Comparison of ENCODE assay signal across 8 mouse cellular contexts in the genomic region with DNA sequence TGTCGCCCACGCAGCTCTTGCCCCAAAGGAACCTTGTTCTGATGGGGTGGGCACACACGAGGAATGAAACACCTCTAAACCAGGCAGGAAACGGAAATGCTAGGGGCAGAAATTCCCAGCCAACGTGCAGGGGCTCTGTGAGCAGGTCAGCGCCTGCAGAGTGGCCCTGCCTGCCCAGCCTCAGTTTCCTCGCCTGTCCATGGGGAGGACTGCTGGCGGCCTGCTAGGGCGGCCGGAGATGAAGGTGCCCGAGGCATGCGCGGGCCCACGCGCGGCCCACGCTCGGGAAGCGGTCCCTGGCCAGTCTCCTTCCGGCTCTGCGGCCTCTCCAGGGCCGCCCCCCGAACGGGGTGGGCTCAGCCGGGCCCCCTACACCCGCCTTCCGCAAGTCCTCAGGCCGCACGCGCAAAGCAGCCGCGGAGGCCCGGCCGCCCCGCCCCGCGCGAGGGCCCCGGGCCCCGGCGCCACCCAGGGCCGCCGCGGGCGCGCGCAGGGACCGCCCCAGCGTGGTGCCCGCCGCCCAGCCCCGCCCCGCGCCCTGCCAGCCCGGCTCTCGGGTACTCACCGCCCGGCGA. TPM values are rescaled to one million over a fixed set of nuclear protein-coding genes. Genes with fewer than 3 reads are reported as not detected.
DNase-seq lines count a peak whose midpoint lies in the region; ATAC-seq and TF ChIP-seq lines count a peak whose summit lies in the region.

No protein-coding gene starts in this region.

- DNase-seq in adrenal gland, adult 18-20 months (ENCODE audit: low spot score in 2 of 2), result peak; percentile 35 to 41
- no peak for DNase-seq in adrenal gland, postnatal 4 days (ENCODE audit: low spot score in 2 of 2)
- DNase-seq in NIH3T3 (ENCODE audit: low read depth), result peak; percentile 83
- DNase-seq in forebrain, embryonic 10.5 days (ENCODE audit: extremely low spot score, low spot score), result peak; percentile 46
- peak; percentile 72 for DNase-seq in hindbrain, postnatal 0 days (ENCODE audit: low spot score)
- no peak for DNase-seq in liver, embryonic 13.5 days
- peak; percentile 35 to 53 for DNase-seq in thymus, postnatal 10 days (ENCODE audit: low spot score in 2 of 2)

- WGBS in forebrain, embryonic 10.5 days, result 2% methylated on average over 51 of the region's 59 CpGs
- WGBS in hindbrain, postnatal 0 days, result 2% methylated on average over 40 of the region's 59 CpGs
- 6% methylated on average over 23 of the region's 59 CpGs for WGBS in liver, embryonic 13.5 days (ENCODE audit: insufficient replicate concordance)
- 2% methylated on average over 35 of the region's 59 CpGs for WGBS in neural tube, embryonic 15.5 days

- TF ChIP-seq CTCF in hindbrain, postnatal 0 days (IDR thresholded peaks at IDR 0.05; ENCODE audit: low read depth), result no peak

- H3K27ac ChIP-seq in forebrain, embryonic 10.5 days, result peak overlapping the region; percentile 89
- H3K27ac ChIP-seq in hindbrain, postnatal 0 days, result peak overlapping the region; percentile 74
- H3K27ac ChIP-seq in liver, embryonic 13.5 days, result no peak overlapping the region
- H3K27ac ChIP-seq in neural tube, embryonic 15.5 days (replicated peaks), result peak overlapping the region; percentile 69

- H3K36me3 ChIP-seq in forebrain, embryonic 10.5 days (replicated peaks), result no peaks in the 10 kb centered on the region
- H3K36me3 ChIP-seq in hindbrain, postnatal 0 days (ENCODE audit: insufficient read depth, low read length), result no peaks in the 10 kb centered on the region
- no peaks in the 10 kb centered on the region for H3K36me3 ChIP-seq in liver, embryonic 13.5 days
- H3K36me3 ChIP-seq in neural tube, embryonic 15.5 days, result no peaks in the 10 kb centered on the region; the same call in 1 of the 2 replicates

- no peaks in the 10 kb centered on the region; the same call in 1 of the 2 replicates for H3K9me3 ChIP-seq in forebrain, embryonic 10.5 days
- H3K9me3 ChIP-seq in hindbrain, postnatal 0 days (ENCODE audit: low read length), result no peaks in the 10 kb centered on the region
- H3K9me3 ChIP-seq in liver, embryonic 13.5 days (replicated peaks), result no peaks in the 10 kb centered on the region
- no peaks in the 10 kb centered on the region for H3K9me3 ChIP-seq in neural tube, embryonic 15.5 days (replicated peaks)

- peak; percentile 88 for ATAC-seq in hindbrain, postnatal 0 days
- peak; percentile 70 for ATAC-seq in liver, embryonic 13.5 days (ENCODE audit: low read depth)
- peak; percentile 91 for ATAC-seq in neural tube, embryonic 15.5 days (ENCODE audit: low FRiP score)

- H3K4me3 ChIP-seq in forebrain, embryonic 10.5 days, result peak overlapping the region; percentile 66
- H3K4me3 ChIP-seq in hindbrain, postnatal 0 days (ENCODE audit: low read length), result peak overlapping the region; percentile 62
- H3K4me3 ChIP-seq in liver, embryonic 13.5 days (replicated peaks), result peak overlapping the region; percentile 54
- peak overlapping the region; percentile 62 for H3K4me3 ChIP-seq in neural tube, embryonic 15.5 days (replicated peaks)

- H3K27me3 ChIP-seq in forebrain, embryonic 10.5 days (ENCODE audit: poor library complexity, severe bottlenecking), result peaks cover 52% of the 10 kb centered on the region
- no peaks in the 10 kb centered on the region for H3K27me3 ChIP-seq in hindbrain, postnatal 0 days (ENCODE audit: insufficient read depth, low read length)
- H3K27me3 ChIP-seq in liver, embryonic 13.5 days, result peaks cover 29% of the 10 kb centered on the region
- H3K27me3 ChIP-seq in neural tube, embryonic 15.5 days (replicated peaks), result 0 out of 2 replicates have a peak, but pooled peaks cover 3% of the 10 kb centered on the region

- H3K4me1 ChIP-seq in forebrain, embryonic 10.5 days, result peaks cover 20% of the 10 kb centered on the region
- peaks cover 7% of the 10 kb centered on the region for H3K4me1 ChIP-seq in hindbrain, postnatal 0 days (ENCODE audit: insufficient read depth, low read length)
- H3K4me1 ChIP-seq in liver, embryonic 13.5 days (replicated peaks), result peaks cover 14% of the 10 kb centered on the region
- peaks cover 14% of the 10 kb centered on the region for H3K4me1 ChIP-seq in neural tube, embryonic 15.5 days

- H3K4me2 ChIP-seq in hindbrain, postnatal 0 days (ENCODE audit: low read depth, low read length), result peak overlapping the region; percentile 92
- H3K4me2 ChIP-seq in liver, embryonic 13.5 days, result peak overlapping the region; percentile 67
- H3K4me2 ChIP-seq in neural tube, embryonic 15.5 days, result peak overlapping the region; percentile 95

- H3K9ac ChIP-seq in hindbrain, postnatal 0 days (replicated peaks; ENCODE audit: low read length), result peak overlapping the region; percentile 67
- peak overlapping the region; percentile 51 for H3K9ac ChIP-seq in liver, embryonic 13.5 days
- peak overlapping the region; percentile 79 for H3K9ac ChIP-seq in neural tube, embryonic 15.5 days (replicated peaks)

RNA-seq across cellular contexts. Expression of a gene that starts 0.4 kb away (rescaled TPM):
- total RNA-seq in adrenal gland, adult 18-20 months (2021), result 1 to 10 TPM; 2.9 to 5.0 TPM
- 10 to 100 TPM; 16.6 to 19.7 TPM for total RNA-seq in adrenal gland, postnatal 4 days (2021)
- 2.2 and 2.3 TPM in 2 replicates for polyA plus RNA-seq in forebrain, embryonic 10.5 days (2016; fragmentation: Nextera tagmentation; extraction: Ambion mirVana)
- total RNA-seq in hindbrain, postnatal 0 days (2014; rRNA removed), result 60.4 and 76.9 TPM in 2 replicates
- polyA plus RNA-seq in hindbrain, postnatal 0 days (2015; fragmentation: Nextera tagmentation; extraction: Ambion mirVana), result 20.2 and 22.4 TPM in 2 replicates
- 0.39 and 0.74 TPM in 2 replicates for polyA plus RNA-seq in liver, embryonic 13.5 days (2015; fragmentation: Nextera tagmentation; extraction: Ambion mirVana)
- polyA plus RNA-seq in neural tube, embryonic 15.5 days (2015; fragmentation: Nextera tagmentation; extraction: Ambion mirVana), result 31.0 and 37.9 TPM in 2 replicates

Comparison
In these comparisons a context has a peak if more than half of its experiments do, and no peak if none do; other contexts are left out.
1. DNase-seq: peak in adrenal gland, adult 18-20 months (2 of 2), NIH3T3 (single experiment), forebrain, embryonic 10.5 days (single experiment), hindbrain, postnatal 0 days (single experiment) and thymus, postnatal 10 days (2 of 2); none in adrenal gland, postnatal 4 days (0 of 2) and liver, embryonic 13.5 days (single experiment).
2. Peak in every context shown above with its lines, with median percentiles within 50 percentile points of each other: H3K4me3 ChIP-seq, ATAC-seq, H3K4me2 ChIP-seq and H3K9ac ChIP-seq.